Mouse (Mus musculus): ENCODE measurements around the gene Zfp612. TPM values are rescaled to one million over a fixed set of nuclear protein-coding genes. Genes with fewer than 3 reads are reported as not detected.
A peak's percentile ranks its signal among the peaks of the same experiment; 100 is the strongest.

The Zfp612 gene
- total and polyA plus RNA-seq, 2 experiments from 2014 or later, result 11.7 to 16.6 TPM

DNA sequence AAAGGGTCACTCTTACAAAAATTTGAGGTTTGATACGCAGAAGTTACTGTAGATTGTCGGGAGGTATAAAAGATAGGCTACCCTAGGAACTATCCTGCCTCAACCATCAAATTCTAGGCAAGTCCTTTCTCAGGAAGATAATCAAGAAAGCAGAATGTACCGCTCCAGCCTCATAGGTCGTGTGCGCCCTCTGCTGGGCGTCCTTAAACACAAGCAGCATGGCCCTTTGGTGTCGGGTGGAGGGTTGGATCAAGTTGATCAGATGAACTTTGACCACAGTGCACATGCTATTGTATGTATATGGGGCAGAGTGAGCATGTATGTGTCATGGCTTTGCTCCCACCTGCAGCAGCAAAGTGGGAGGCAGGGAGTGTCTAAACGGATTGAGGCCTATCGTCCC, 7.9 kb upstream of the Zfp612 start:
- Histone ChIP-seq H3K4me2 (ENCODE audit: low read depth, low read length) (no peak overlapping the region), H3K4me3 (ENCODE audit: low read length) (no peak overlapping the region), H3K4me1 (ENCODE audit: insufficient read depth, low read length) (no peaks in the 10 kb centered on the region), H3K9me3 (ENCODE audit: low read length) (no peaks in the 10 kb centered on the region), H3K36me3 (ENCODE audit: insufficient read depth, low read length) (no peaks in the 10 kb centered on the region), H3K9ac (replicated peaks; ENCODE audit: low read length) (no peak overlapping the region), H3K27ac (no peak overlapping the region), H3K27me3 (ENCODE audit: insufficient read depth, low read length) (no peaks in the 10 kb centered on the region)
- WGBS, result 17% methylated on average over 9 of the region's 9 CpGs
- ATAC-seq (peak; percentile 53; the same call in 1 of the 2 replicates), DNase-seq (ENCODE audit: low spot score) (peak; percentile 87)
- peak; percentile 97 for TF ChIP-seq CTCF (IDR thresholded peaks at IDR 0.05; ENCODE audit: low read depth)

DNA sequence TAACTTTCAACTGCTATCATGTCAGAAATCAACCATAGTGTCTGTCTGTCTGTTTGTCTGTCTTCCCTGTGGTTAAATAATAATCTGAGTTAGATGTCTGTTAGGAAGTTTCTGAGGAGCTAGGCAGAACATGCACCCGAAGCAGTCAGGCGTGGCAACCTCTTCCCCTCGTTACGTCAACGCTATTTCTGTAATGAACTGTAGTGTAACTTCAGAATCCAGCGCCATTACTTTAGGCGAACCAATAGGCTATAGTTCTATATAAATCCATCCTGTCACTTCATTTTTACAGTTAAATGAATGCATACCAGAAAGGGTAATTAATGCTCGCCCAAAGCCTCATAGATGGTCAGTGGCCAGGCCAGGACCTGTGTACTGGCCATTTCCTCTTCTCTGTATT, 5.0 kb upstream of the Zfp612 start:
- DNase-seq (ENCODE audit: low spot score), result no peak
- H3K9ac ChIP-seq (replicated peaks; ENCODE audit: low read length), result no peak overlapping the region
- no peaks in the 10 kb centered on the region for H3K4me1 ChIP-seq (ENCODE audit: insufficient read depth, low read length)
- no peaks in the 10 kb centered on the region for H3K9me3 ChIP-seq (ENCODE audit: low read length)
- no peaks in the 10 kb centered on the region for H3K27me3 ChIP-seq (ENCODE audit: insufficient read depth, low read length)
- no peaks in the 10 kb centered on the region for H3K36me3 ChIP-seq (ENCODE audit: insufficient read depth, low read length)
- no peak overlapping the region for H3K4me2 ChIP-seq (ENCODE audit: low read depth, low read length)
- H3K4me3 ChIP-seq (ENCODE audit: low read length), result no peak overlapping the region
- 85% methylated on average over 8 of the region's 8 CpGs for WGBS
- TF ChIP-seq CTCF (IDR thresholded peaks at IDR 0.05; ENCODE audit: low read depth), result no peak
- H3K27ac ChIP-seq, result no peak overlapping the region
- no peak for ATAC-seq

DNA sequence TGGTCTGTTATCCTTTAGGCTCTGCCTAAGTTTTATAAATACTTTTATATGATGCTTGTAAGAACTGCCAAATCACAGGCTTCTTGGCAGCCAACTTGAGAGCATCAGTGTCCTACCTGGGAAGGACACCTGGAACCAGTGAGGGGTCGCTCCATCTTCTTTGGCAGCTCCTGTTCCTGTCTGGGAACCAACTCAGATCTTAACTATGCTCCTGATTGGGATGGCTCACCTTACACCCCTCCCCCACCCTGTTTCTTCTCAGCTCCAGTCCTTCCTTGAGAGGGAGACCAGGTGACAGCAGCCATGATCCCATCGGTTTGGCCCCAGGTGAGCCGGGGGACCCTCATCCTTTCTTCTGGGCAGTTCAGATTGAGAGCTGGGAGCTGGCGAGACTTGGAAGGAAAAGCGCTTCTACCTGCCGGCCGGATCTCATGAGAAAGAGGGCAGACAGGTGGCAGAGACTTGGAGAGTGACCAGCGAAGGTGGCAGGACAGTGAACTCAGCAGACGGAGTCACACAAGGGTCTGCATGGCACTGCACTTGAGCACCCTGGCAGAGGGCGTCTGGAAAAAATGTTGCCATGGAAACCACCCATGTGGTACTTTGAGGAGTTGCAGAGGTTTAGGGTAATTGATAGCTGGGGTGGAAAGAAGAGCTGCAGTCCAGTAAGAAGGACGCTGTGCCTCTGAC, 3.0 kb downstream of the Zfp612 start:
- Histone ChIP-seq H3K4me3 (ENCODE audit: low read length) (no peak overlapping the region), H3K36me3 (ENCODE audit: insufficient read depth, low read length) (peaks cover 35% of the 10 kb centered on the region), H3K27ac (no peak overlapping the region), H3K27me3 (ENCODE audit: insufficient read depth, low read length) (no peaks in the 10 kb centered on the region), H3K9me3 (ENCODE audit: low read length) (peaks cover 4% of the 10 kb centered on the region; the same call in 1 of the 2 replicates), H3K9ac (replicated peaks; ENCODE audit: low read length) (no peak overlapping the region), H3K4me2 (ENCODE audit: low read depth, low read length) (no peak overlapping the region), H3K4me1 (ENCODE audit: insufficient read depth, low read length) (0 out of 2 replicates have a peak, but pooled peaks cover 10% of the 10 kb centered on the region)
- TF ChIP-seq CTCF (IDR thresholded peaks at IDR 0.05; ENCODE audit: low read depth), result no peak
- WGBS, result 76% methylated on average over 11 of the region's 11 CpGs
- DNase-seq (ENCODE audit: low spot score) (no peak), ATAC-seq (no peak)

DNA sequence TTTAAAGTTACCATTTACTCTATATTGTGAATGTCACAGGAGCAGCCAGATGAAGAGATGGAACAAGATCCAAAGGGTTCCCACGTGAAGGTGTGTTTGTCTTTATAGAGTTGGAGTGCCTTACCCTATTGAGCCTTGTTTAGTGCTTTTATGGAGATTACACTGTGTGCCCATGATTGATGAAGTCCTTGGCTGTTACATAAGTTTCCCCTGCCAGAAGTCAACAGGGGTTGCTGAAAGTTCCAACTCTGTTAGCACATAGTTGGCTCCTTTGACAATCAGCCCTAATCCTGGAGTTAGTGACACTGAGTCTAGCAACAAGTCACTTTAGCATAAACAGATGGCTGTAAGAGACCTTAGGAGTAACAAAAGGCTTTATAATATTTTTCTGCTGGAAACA, 12.3 kb downstream of the Zfp612 start:
- H3K4me1 ChIP-seq (ENCODE audit: insufficient read depth, low read length), result no peaks in the 10 kb centered on the region
- H3K9ac ChIP-seq (replicated peaks; ENCODE audit: low read length), result no peak overlapping the region
- H3K4me2 ChIP-seq (ENCODE audit: low read depth, low read length), result no peak overlapping the region
- peaks cover 29% of the 10 kb centered on the region for H3K36me3 ChIP-seq (ENCODE audit: insufficient read depth, low read length)
- H3K27me3 ChIP-seq (ENCODE audit: insufficient read depth, low read length), result no peaks in the 10 kb centered on the region
- peaks cover 11% of the 10 kb centered on the region; the same call in 1 of the 2 replicates for H3K9me3 ChIP-seq (ENCODE audit: low read length)
- 25% methylated on average over 1 of the region's 1 CpGs for WGBS
- no peak for TF ChIP-seq CTCF (IDR thresholded peaks at IDR 0.05; ENCODE audit: low read depth)
- H3K4me3 ChIP-seq (ENCODE audit: low read length), result no peak overlapping the region
- no peak overlapping the region for H3K27ac ChIP-seq
- ATAC-seq (peak; percentile 71; the same call in 1 of the 2 replicates), DNase-seq (ENCODE audit: low spot score) (peak; percentile 63)

DNA sequence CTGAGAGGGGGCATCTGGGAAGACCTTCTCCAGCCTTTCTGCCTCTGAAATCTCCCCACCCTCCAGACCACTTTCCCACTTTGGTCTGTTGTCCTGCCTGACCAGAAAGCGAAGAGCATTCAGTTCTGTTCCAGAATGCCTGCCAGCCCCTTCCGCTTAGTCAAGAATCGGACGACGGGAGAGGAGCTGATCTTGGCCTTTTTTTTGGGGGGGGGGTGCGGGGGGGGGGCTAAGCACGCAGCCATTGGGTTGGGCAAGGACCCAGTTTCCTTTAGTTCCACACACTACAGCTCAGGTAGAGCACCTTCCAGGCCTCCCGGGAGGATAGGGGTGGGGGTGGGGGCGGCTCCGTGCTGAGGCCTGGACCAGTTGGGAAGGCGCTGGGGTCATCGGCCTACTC, 21.4 kb downstream of the Zfp612 start, which contains the start of gene Gm21964:
Gene Gm21964 (plus strand): TSS at position 301 of the 400 bp plus-strand sequence.
- DNase-seq (ENCODE audit: low spot score), result no peak
- no peak within 1 kb of the TSS for H3K27ac ChIP-seq
- no peak for TF ChIP-seq CTCF (IDR thresholded peaks at IDR 0.05; ENCODE audit: low read depth)
- ATAC-seq, result no peak
- H3K27me3 ChIP-seq (ENCODE audit: insufficient read depth, low read length), result no peaks in the 10 kb centered on the region
- H3K9ac ChIP-seq (replicated peaks; ENCODE audit: low read length), result no peak within 1 kb of the TSS
- no peaks in the 10 kb centered on the region for H3K9me3 ChIP-seq (ENCODE audit: low read length)
- no peaks in the 10 kb centered on the region for H3K36me3 ChIP-seq (ENCODE audit: insufficient read depth, low read length)
- no peaks in the 10 kb centered on the region for H3K4me1 ChIP-seq (ENCODE audit: insufficient read depth, low read length)
- WGBS, result 89% methylated on average over 12 of the region's 12 CpGs
- H3K4me3 ChIP-seq (ENCODE audit: low read length), result no peak within 1 kb of the TSS
- no peak within 1 kb of the TSS for H3K4me2 ChIP-seq (ENCODE audit: low read depth, low read length)

DNA sequence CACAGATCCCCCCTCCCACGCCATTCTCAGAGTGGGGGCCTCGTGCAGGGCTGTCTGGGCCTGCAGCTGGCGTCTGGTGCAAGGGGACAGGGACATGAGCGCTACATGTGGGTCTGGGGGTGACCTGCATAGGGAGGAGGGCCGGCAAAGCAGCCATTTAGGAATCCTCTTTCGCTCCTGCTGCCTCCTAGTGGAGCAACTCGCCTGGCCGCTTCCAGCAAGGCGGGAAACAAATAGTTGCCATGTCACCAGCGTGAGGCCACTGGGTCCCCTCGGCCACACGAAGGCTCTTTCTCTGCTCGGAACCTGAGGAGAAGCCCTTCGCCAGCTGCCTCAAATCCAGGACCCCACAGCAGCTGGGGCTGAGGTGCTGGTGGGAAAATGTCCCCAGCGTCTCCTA, 22.1 kb downstream of the Zfp612 start:
- H3K27me3 ChIP-seq (ENCODE audit: insufficient read depth, low read length), result no peaks in the 10 kb centered on the region
- ATAC-seq, result no peak
- no peaks in the 10 kb centered on the region for H3K9me3 ChIP-seq (ENCODE audit: low read length)
- no peak overlapping the region for H3K4me3 ChIP-seq (ENCODE audit: low read length)
- TF ChIP-seq CTCF (IDR thresholded peaks at IDR 0.05; ENCODE audit: low read depth), result no peak
- H3K9ac ChIP-seq (replicated peaks; ENCODE audit: low read length), result no peak overlapping the region
- 88% methylated on average over 15 of the region's 15 CpGs for WGBS
- H3K36me3 ChIP-seq (ENCODE audit: insufficient read depth, low read length), result no peaks in the 10 kb centered on the region
- no peak for DNase-seq (ENCODE audit: low spot score)
- no peak overlapping the region for H3K4me2 ChIP-seq (ENCODE audit: low read depth, low read length)
- no peak overlapping the region for H3K27ac ChIP-seq
- no peaks in the 10 kb centered on the region for H3K4me1 ChIP-seq (ENCODE audit: insufficient read depth, low read length)

DNA sequence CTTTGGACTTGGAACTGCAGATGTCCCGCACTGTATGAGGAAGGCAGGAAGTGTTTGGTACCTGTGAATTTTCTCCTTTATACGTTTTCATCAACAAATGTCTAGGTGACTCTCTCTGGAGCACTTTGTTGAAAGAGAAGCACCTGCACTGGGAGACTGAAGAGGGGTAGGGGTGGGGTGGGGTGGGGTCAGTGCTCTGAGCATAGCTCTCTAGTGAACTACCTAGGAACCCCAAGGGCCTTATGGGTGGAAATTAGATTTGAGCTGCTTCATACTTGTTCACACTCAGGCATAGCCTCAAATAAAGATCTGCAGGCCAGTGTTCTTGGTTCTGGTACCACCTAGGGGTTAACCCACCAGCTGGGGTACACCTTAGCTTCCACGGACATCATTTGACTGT, 23.1 kb downstream of the Zfp612 start, which contains the start of gene Gm17720:
Gene Gm17720 (minus strand): TSS at position 101 of the 400 bp plus-strand sequence.
- Histone ChIP-seq H3K9ac (replicated peaks; ENCODE audit: low read length) (no peak within 1 kb of the TSS), H3K36me3 (ENCODE audit: insufficient read depth, low read length) (no peaks in the 10 kb centered on the region), H3K4me2 (ENCODE audit: low read depth, low read length) (no peak within 1 kb of the TSS), H3K27ac (no peak within 1 kb of the TSS), H3K9me3 (ENCODE audit: low read length) (no peaks in the 10 kb centered on the region), H3K4me3 (ENCODE audit: low read length) (no peak within 1 kb of the TSS), H3K4me1 (ENCODE audit: insufficient read depth, low read length) (no peaks in the 10 kb centered on the region), H3K27me3 (ENCODE audit: insufficient read depth, low read length) (no peaks in the 10 kb centered on the region)
- no peak for DNase-seq (ENCODE audit: low spot score)
- no peak for TF ChIP-seq CTCF (IDR thresholded peaks at IDR 0.05; ENCODE audit: low read depth)
- ATAC-seq, result no peak
- 85% methylated on average over 3 of the region's 3 CpGs for WGBS

Measured in hindbrain, postnatal 0 days (tissue).